Mouse (Mus musculus): ENCODE data around the gene Simc1. TPM values are rescaled to one million over a fixed set of nuclear protein-coding genes. Genes with fewer than 3 reads are reported as not detected.

Gene Simc1
- polyA plus RNA-seq, 1 experiment, result 4.0 TPM

GRCm38 (mm10) chr13:54596107-54596690 is 92.6 kb downstream of the Simc1 start:
- no peak for TF ChIP-seq CTCF (IDR thresholded peaks at IDR 0.05; ENCODE audit: extremely low read depth, insufficient read length, insufficient replicate concordance, low read depth, low read length)
- no peak for TF ChIP-seq POLR2A (IDR thresholded peaks at IDR 0.05; ENCODE audit: low read depth, low read length)
- no peak overlapping the region for H3K4me3 ChIP-seq (ENCODE audit: low read depth, low read length)
- H3K36me3 ChIP-seq (ENCODE audit: control insufficient read depth, insufficient read depth, low read length), result peaks cover 8% of the 10 kb centered on the region
- WGBS, result 32% methylated on average over 8 of the region's 8 CpGs
- no peaks in the 10 kb centered on the region for H3K27me3 ChIP-seq (ENCODE audit: control insufficient read depth, insufficient read depth, low read length)
- peaks cover 17% of the 10 kb centered on the region for H3K4me1 ChIP-seq (ENCODE audit: control insufficient read depth, insufficient read depth, insufficient read length, low read length)
- peak overlapping the region; percentile 57 for H3K27ac ChIP-seq (ENCODE audit: insufficient read depth, low read depth, low read length)

- Histone ChIP-seq H3K4me3 (ENCODE audit: low read depth, low read length) (no peak overlapping the region), H3K36me3 (ENCODE audit: control insufficient read depth, insufficient read depth, low read length) (peaks cover 8% of the 10 kb centered on the region), H3K27ac (ENCODE audit: insufficient read depth, low read depth, low read length) (no peak overlapping the region; the same call in 1 of the 2 replicates), H3K27me3 (ENCODE audit: control insufficient read depth, insufficient read depth, low read length) (no peaks in the 10 kb centered on the region), H3K4me1 (ENCODE audit: control insufficient read depth, insufficient read depth, insufficient read length, low read length) (peaks cover 18% of the 10 kb centered on the region)
- WGBS, result 56% methylated on average over 5 of the region's 5 CpGs
- TF ChIP-seq POLR2A (IDR thresholded peaks at IDR 0.05; ENCODE audit: low read depth, low read length) (no peak), CTCF (IDR thresholded peaks at IDR 0.05; ENCODE audit: extremely low read depth, insufficient read length, insufficient replicate concordance, low read depth, low read length) (no peak)
Observed at GRCm38 (mm10) chr13:54596870-54597269, 93.3 kb downstream of the Simc1 start.

GRCm38 (mm10) chr13:54598622-54599143 is 95.1 kb downstream of the Simc1 start:
- Histone ChIP-seq H3K36me3 (ENCODE audit: control insufficient read depth, insufficient read depth, low read length) (peaks cover 5% of the 10 kb centered on the region), H3K4me3 (ENCODE audit: low read depth, low read length) (no peak overlapping the region), H3K4me1 (ENCODE audit: control insufficient read depth, insufficient read depth, insufficient read length, low read length) (peaks cover 32% of the 10 kb centered on the region), H3K27me3 (ENCODE audit: control insufficient read depth, insufficient read depth, low read length) (no peaks in the 10 kb centered on the region), H3K27ac (ENCODE audit: insufficient read depth, low read depth, low read length) (no peak overlapping the region; the same call in 1 of the 2 replicates)
- TF ChIP-seq POLR2A (IDR thresholded peaks at IDR 0.05; ENCODE audit: low read depth, low read length) (no peak), CTCF (IDR thresholded peaks at IDR 0.05; ENCODE audit: extremely low read depth, insufficient read length, insufficient replicate concordance, low read depth, low read length) (no peak)
- WGBS, result 55% methylated on average over 12 of the region's 12 CpGs

Other genes starting within 250 kb of the Simc1 start
- gene Cplx2, start 132.4 kb upstream of the Simc1 start, polyA plus RNA-seq (2012; rRNA removed), result 3.1 and 5.5 TPM in 2 replicates
- gene Thoc3, start 34.9 kb upstream of the Simc1 start, polyA plus RNA-seq (2012; rRNA removed), result 23.9 and 29.7 TPM in 2 replicates
- 76.2 and 166 TPM in 2 replicates for gene 4833439L19Rik, start 61.7 kb downstream of the Simc1 start, polyA plus RNA-seq (2012; rRNA removed)
- gene Arl10, start 71.2 kb downstream of the Simc1 start, polyA plus RNA-seq (2012; rRNA removed), result 6.6 and 11.4 TPM in 2 replicates
- 2.3 and 2.4 TPM in 2 replicates for gene Nop16, start 86.3 kb downstream of the Simc1 start, polyA plus RNA-seq (2012; rRNA removed)
- 93.9 and 163 TPM in 2 replicates for gene Higd2a, start 86.4 kb downstream of the Simc1 start, polyA plus RNA-seq (2012; rRNA removed)
- gene Cltb, start 107.6 kb downstream of the Simc1 start, polyA plus RNA-seq (2012; rRNA removed), result 34.7 and 84.6 TPM in 2 replicates
- 11.1 and 14.5 TPM in 2 replicates for gene Faf2, start 118.0 kb downstream of the Simc1 start, polyA plus RNA-seq (2012; rRNA removed)
- gene Rnf44, start 190.1 kb downstream of the Simc1 start, polyA plus RNA-seq (2012; rRNA removed), result 206 and 318 TPM in 2 replicates
- 473 and 1,001 TPM in 2 replicates for gene Cdhr2, start 197.7 kb downstream of the Simc1 start, polyA plus RNA-seq (2012; rRNA removed)
- 0.14 and 0.18 TPM in 2 replicates for gene Gprin1, start 246.1 kb downstream of the Simc1 start, polyA plus RNA-seq (2012; rRNA removed)

Measured in small intestine, adult 2 months (tissue).